Mouse (Mus musculus): ENCODE measurements around the gene Snap91. TPM values are rescaled to one million over a fixed set of nuclear protein-coding genes. Genes with fewer than 3 reads are reported as not detected.

Snap91 gene
- total RNA-seq, 2 experiments from 2014 or later, result 507 to 511 TPM

Other genes with a start within 250 kb of the Snap91 start
- gene Me1, start 184.7 kb downstream of the Snap91 start, total RNA-seq (2021), result 10 to 100 TPM; 84.3 to 87.7 TPM
- 10 to 100 TPM; 13.3 TPM for gene Prss35, start 137.0 kb downstream of the Snap91 start, total RNA-seq (2021)
- gene Ripply2, start 134.9 kb upstream of the Snap91 start, total RNA-seq (2021), result 1 to 10 TPM; 7.3 to 9.3 TPM
- gene Cyb5r4, start 141.4 kb upstream of the Snap91 start, total RNA-seq (2021), result 10 to 100 TPM; 33.8 to 33.9 TPM

Measured in layer of hippocampus, postnatal 14 days (tissue).